Mouse (Mus musculus): ENCODE data around the gene Olfr1306. TPM values are rescaled to one million over a fixed set of nuclear protein-coding genes. Genes with fewer than 3 reads are reported as not detected.

The Olfr1306 gene
- not detected for total RNA-seq (2023)

DNA sequence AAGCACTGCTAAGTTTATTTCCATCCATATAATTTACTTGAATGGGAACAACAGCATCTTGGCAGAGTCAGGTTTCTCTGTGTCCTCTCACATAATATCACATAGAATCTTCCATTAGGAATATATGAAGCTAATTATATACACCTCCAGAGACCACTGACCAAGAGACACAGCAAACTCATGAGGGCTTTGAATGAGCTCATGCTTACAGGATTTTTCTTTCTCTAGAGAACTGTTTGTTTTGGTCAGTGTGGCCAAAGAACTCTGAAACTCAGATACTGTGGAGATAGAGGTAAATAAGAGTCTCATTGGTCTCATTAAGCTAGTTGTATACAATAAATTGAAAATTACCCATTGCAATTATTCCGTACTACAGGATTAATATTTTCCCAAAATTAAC lies at the start of gene Olfr1306:
Gene Olfr1306, minus strand, starts transcription at position 101 of the 400 bp plus-strand sequence.

DNA sequence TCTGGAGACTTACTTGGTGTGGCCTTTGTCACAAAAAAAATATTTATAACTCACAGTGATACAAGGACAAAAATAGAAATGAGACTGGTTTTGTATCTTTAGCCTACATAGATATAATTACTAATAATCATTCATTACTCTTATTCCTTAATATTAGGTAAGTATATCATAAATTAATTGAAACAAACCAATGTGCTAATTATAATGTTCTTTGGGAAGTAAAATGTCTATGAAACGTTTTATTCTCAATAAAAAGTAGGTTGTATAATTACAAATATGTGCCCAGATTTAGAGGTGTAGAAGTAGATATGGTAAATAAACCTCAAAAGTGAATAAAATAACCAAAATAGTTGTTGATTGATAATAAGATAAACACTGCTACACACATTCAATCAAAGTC lies 48.8 kb upstream of the Olfr1306 start, which contains the start of gene Olfr1308:
Gene Olfr1308, minus strand, starts transcription at position 101 of the 400 bp plus-strand sequence.

DNA sequence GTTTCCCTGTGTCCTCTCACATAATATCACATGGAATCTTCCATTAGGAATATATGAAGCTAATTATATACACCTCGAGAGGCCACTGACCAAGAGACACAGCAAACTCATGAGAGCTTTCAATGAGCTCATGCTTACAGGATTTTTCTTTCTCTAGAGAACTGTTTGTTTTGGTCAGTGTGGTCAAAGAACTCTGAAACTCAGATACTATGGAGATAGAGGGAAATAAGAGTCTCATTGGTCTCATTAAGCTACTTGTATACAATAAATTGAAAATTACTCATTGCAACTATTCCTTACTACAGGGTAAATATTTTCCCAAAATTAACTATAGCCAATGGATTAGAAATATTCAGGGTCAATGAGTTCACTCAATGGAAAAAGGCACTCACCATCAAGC lies 33.3 kb upstream of the Olfr1306 start, which contains the start of gene Olfr1307:
Gene Olfr1307, minus strand, starts transcription at position 101 of the 400 bp plus-strand sequence.

DNA sequence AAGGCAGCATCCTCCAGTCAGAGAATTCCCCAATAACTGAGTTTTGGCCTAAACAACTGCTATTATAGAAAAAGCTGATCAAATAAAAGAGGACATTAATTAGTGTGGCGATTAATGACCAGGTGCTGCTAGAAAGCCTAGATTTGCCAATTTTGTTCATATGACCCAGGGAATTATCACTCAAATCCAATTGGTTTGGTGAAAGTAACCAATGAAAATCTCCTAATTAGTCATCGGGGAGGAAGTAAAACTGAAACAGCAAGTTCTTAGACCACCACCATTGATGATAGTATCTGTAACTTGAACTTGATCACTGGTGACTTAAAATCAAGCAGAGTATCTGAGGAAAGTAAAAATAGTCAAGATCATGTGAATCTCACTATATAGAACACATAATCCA lies 39.0 kb downstream of the Olfr1306 start, which contains the start of gene Olfr1305:
Gene Olfr1305, minus strand, starts transcription at position 101 of the 400 bp plus-strand sequence.

Other genes with a start within 250 kb of the Olfr1306 start
- not detected for gene Olfr1301, start 165.3 kb downstream of the Olfr1306 start, total RNA-seq (2023)
- not detected for gene Olfr1302, start 138.8 kb downstream of the Olfr1306 start, total RNA-seq (2023)
- gene Olfr1303, start 95.9 kb downstream of the Olfr1306 start, total RNA-seq (2023) = not detected
- gene Olfr1305, start 39.1 kb downstream of the Olfr1306 start, total RNA-seq (2023) = not detected
- gene Olfr1307, start 33.2 kb upstream of the Olfr1306 start, total RNA-seq (2023) = under 1 TPM; 0.02 TPM
- gene Olfr1308, start 48.7 kb upstream of the Olfr1306 start, total RNA-seq (2023) = not detected
- gene Olfr1309, start 74.0 kb upstream of the Olfr1306 start, total RNA-seq (2023) = not detected
- not detected for gene Olfr1310, start 96.4 kb upstream of the Olfr1306 start, total RNA-seq (2023)
- not detected for gene Olfr1311, start 108.1 kb upstream of the Olfr1306 start, total RNA-seq (2023)
- not detected for gene Olfr1312, start 134.0 kb upstream of the Olfr1306 start, total RNA-seq (2023)
- not detected for gene Olfr1313, start 161.6 kb upstream of the Olfr1306 start, total RNA-seq (2023)
- not detected for gene Olfr1314, start 180.5 kb upstream of the Olfr1306 start, total RNA-seq (2023)
- not detected for gene Olfr1315-ps1, start 199.2 kb upstream of the Olfr1306 start, total RNA-seq (2023)
- gene Olfr1316, start 218.7 kb upstream of the Olfr1306 start, total RNA-seq (2023) = not detected
- not detected for gene Olfr1317, start 224.1 kb upstream of the Olfr1306 start, total RNA-seq (2023)
- not detected for gene Olfr1318, start 237.9 kb upstream of the Olfr1306 start, total RNA-seq (2023)